ENCODE assay signal across 9 mouse cellular contexts in the genomic region with DNA sequence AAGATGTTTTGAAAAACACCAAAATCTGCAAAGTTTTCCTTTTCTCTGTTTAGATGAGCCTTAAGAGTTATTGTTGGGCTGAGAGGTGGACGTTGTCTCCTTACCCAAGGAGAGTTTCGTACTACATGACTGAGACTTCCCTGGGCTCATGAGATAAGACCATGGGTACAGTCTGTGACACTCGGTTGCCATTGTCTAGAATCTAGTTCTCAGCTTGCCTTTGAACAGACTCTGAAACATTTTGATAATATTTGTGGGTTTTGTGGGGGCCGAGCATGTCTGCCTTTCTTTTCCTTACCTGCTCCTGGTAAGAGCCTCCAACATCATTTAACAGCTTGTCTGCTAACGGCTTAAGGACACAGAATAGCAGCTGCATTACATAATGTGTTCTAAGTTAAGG.
DNase-seq lines count a peak whose midpoint lies in the region; ATAC-seq and TF ChIP-seq lines count a peak whose summit lies in the region.
"Had no signal": no experiment of that assay in that cellular context is flagged by ENCODE, and none has a peak within 500 bp of the region (broad histone marks: within the 10 kb centered on the region; RNA-seq: fewer than 3 reads in every experiment).

No protein-coding gene starts in this region.

- 0 out of 2 replicates have a peak overlapping the region, but pooled peaks have one; percentile 34 for H3K4me2 ChIP-seq in forebrain, postnatal 0 days (ENCODE audit: low read depth)

- peak overlapping the region; percentile 10; the same call in 1 of the 2 replicates for H3K27ac ChIP-seq in left cerebral cortex, adult 2 months
- peak overlapping the region; percentile 95 for H3K27ac ChIP-seq in MEL (ENCODE audit: control insufficient read depth, low read depth, low read length)
- peak overlapping the region; percentile 50; the same call in 1 of the 2 replicates for H3K27ac ChIP-seq in forebrain, postnatal 0 days (ENCODE audit: low read depth, low read length)
- no peak overlapping the region for H3K27ac ChIP-seq in thymus, adult 2 months (ENCODE audit: control insufficient read depth, insufficient read depth, low read length)

- intact Hi-C loops in left cerebral cortex, adult 2 months (cut with DNase I), result no loop called here
- intact Hi-C loops in left cerebral cortex, postnatal 10 days (cut with DNase I), result no loop called here

- H3K4me3 ChIP-seq in left cerebral cortex, adult 2 months, result no peak overlapping the region
- H3K4me3 ChIP-seq in MEL (ENCODE audit: control insufficient read depth in 1 of 2, insufficient read depth in 1 of 2, low read depth in 2 of 2, low read length in 2 of 2), result peak overlapping the region; percentile 30 to 44
- H3K4me3 ChIP-seq in forebrain, postnatal 0 days (ENCODE audit: low read depth, low read length), result no peak overlapping the region
- H3K4me3 ChIP-seq in thymus, adult 2 months (ENCODE audit: control insufficient read depth, insufficient read depth, low read length), result no peak overlapping the region

- TF ChIP-seq CTCF in left cerebral cortex, adult 2 months (IDR thresholded peaks at IDR 0.05), result no peak
- TF ChIP-seq CTCF in MEL (IDR thresholded peaks at IDR 0.05 in 2 of 3, conservative IDR thresholded peaks at IDR 0.05 in 1 of 3; ENCODE audit: control insufficient read depth in 1 of 3, insufficient read depth in 1 of 3, low read depth in 2 of 3, low read length in 3 of 3, poor library complexity in 1 of 3, severe bottlenecking in 1 of 3), result no peak
- no peak for TF ChIP-seq CTCF in forebrain, postnatal 0 days (IDR thresholded peaks at IDR 0.05; ENCODE audit: low read depth)
- TF ChIP-seq CTCF in thymus, adult 2 months (IDR thresholded peaks at IDR 0.05; ENCODE audit: borderline replicate concordance, control insufficient read depth, extremely low read depth, insufficient read depth, low read length, poor library complexity), result no peak

- peaks cover 42% of the 10 kb centered on the region for H3K79me2 ChIP-seq in MEL (ENCODE audit: control insufficient read depth, insufficient read depth, low read length, poor library complexity)

- 60% methylated on average over 5 of the region's 5 CpGs for WGBS in forebrain, postnatal 0 days
- WGBS in thymus, adult 2 months, result 89% methylated on average over 5 of the region's 5 CpGs

- H3K36me3 ChIP-seq in MEL (ENCODE audit: control insufficient read depth in 1 of 2, insufficient read depth in 2 of 2, low read length in 2 of 2), result peaks cover 0 to 70% of the 10 kb centered on the region in 2 experiments; a peak in 2 of 4 replicates
- H3K36me3 ChIP-seq in forebrain, postnatal 0 days (ENCODE audit: insufficient read depth), result no peaks in the 10 kb centered on the region
- no peaks in the 10 kb centered on the region for H3K36me3 ChIP-seq in thymus, adult 2 months (ENCODE audit: control insufficient read depth, insufficient read depth, low read length)

- H3K9me3 ChIP-seq in MEL (replicated peaks; ENCODE audit: insufficient read depth, low read length), result no peaks in the 10 kb centered on the region
- H3K9me3 ChIP-seq in forebrain, postnatal 0 days (ENCODE audit: low read length), result no peaks in the 10 kb centered on the region

- TF ChIP-seq RAD21 in MEL (IDR thresholded peaks at IDR 0.05; ENCODE audit: low read depth, low read length), result no peak

- 0 out of 2 replicates have a peak, but pooled peaks have one; percentile 27 for ATAC-seq in frontal cortex, adult (ENCODE audit: low TSS enrichment)
- no peak for ATAC-seq in forebrain, postnatal 0 days

- no peak for DNase-seq in frontal cortex, postnatal 25 days (ENCODE audit: low spot score in 2 of 2)
- DNase-seq in left cerebral cortex, adult 2 months (ENCODE audit: extremely low spot score in 1 of 2, low spot score in 2 of 2), result no peak
- DNase-seq in left cerebral cortex, postnatal 10 days (ENCODE audit: extremely low spot score in 1 of 2, low spot score in 2 of 2), result no peak
- DNase-seq in MEL (ENCODE audit: low read depth, low spot score), result peak; percentile 91
- no peak for DNase-seq in forebrain, postnatal 0 days
- DNase-seq in T-cell, adult 2 months (ENCODE audit: low spot score), result no peak
- no peak for DNase-seq in thymus, adult 2 months
- DNase-seq: B cell, adult 2 months had no signal

- H3K27me3 ChIP-seq in MEL (ENCODE audit: control insufficient read depth in 1 of 2, insufficient read depth in 2 of 2, low read length in 2 of 2), result no peaks in the 10 kb centered on the region
- no peaks in the 10 kb centered on the region for H3K27me3 ChIP-seq in forebrain, postnatal 0 days (ENCODE audit: insufficient read depth, low read length)
- no peaks in the 10 kb centered on the region for H3K27me3 ChIP-seq in thymus, adult 2 months (ENCODE audit: control insufficient read depth, insufficient read depth, low read length)

- H3K9ac ChIP-seq in MEL (ENCODE audit: control insufficient read depth, low read depth, low read length, poor library complexity, severe bottlenecking), result peak overlapping the region; percentile 61
- H3K9ac ChIP-seq in forebrain, postnatal 0 days, result 0 out of 2 replicates have a peak overlapping the region, but pooled peaks have one; percentile 3

- peak; percentile 82 to 92 for TF ChIP-seq EP300 in MEL (IDR thresholded peaks at IDR 0.05; ENCODE audit: low read depth in 1 of 2, low read length in 2 of 2)

- peaks cover 42 to 49% of the 10 kb centered on the region in 2 experiments for H3K4me1 ChIP-seq in MEL (ENCODE audit: control insufficient read depth in 1 of 2, insufficient read depth in 2 of 2, low read length in 2 of 2)
- H3K4me1 ChIP-seq in forebrain, postnatal 0 days (ENCODE audit: insufficient read depth), result peaks cover 20% of the 10 kb centered on the region
- H3K4me1 ChIP-seq in thymus, adult 2 months (replicated peaks; ENCODE audit: control insufficient read depth, insufficient read depth, low read length), result peaks cover 9% of the 10 kb centered on the region

- no peak for TF ChIP-seq POLR2A in MEL (IDR thresholded peaks at IDR 0.05; ENCODE audit: control insufficient read depth in 1 of 2, insufficient read depth in 1 of 2, low read depth in 1 of 2, low read length in 2 of 2, poor library complexity in 1 of 2)
- TF ChIP-seq POLR2A in thymus, adult 2 months (IDR thresholded peaks at IDR 0.05; ENCODE audit: control insufficient read depth, extremely low read depth, insufficient read depth, low read length, poor library complexity), result no peak

TF ChIP-seq in MEL, 35 proteins besides CTCF, POLR2A, EP300 and RAD21:
- TF ChIP-seq GATA1 (IDR thresholded peaks at IDR 0.05; ENCODE audit: low read depth, low read length) (peak; percentile 92), MEF2A (IDR thresholded peaks at IDR 0.05; ENCODE audit: extremely low read depth, insufficient replicate concordance, low read depth, low read length, poor library complexity, severe bottlenecking) (no peak), MXI1 (IDR thresholded peaks at IDR 0.05; ENCODE audit: low read depth, low read length) (peak; percentile 41; the same call in 1 of the 2 replicates), HCFC1 (IDR thresholded peaks at IDR 0.05; ENCODE audit: low read depth, low read length) (no peak), TCF12 (IDR thresholded peaks at IDR 0.05; ENCODE audit: low read depth, low read length) (peak; percentile 92), BHLHE40 (IDR thresholded peaks at IDR 0.05; ENCODE audit: borderline replicate concordance, low read depth, low read length) (peak; percentile 4; the same call in 1 of the 2 replicates), RCOR1 (IDR thresholded peaks at IDR 0.05; ENCODE audit: low read depth, low read length) (peak; percentile 82), ZMIZ1 (IDR thresholded peaks at IDR 0.05; ENCODE audit: low read depth, low read length) (no peak), MAZ (IDR thresholded peaks at IDR 0.05; ENCODE audit: low read depth, low read length) (0 out of 2 replicates have a peak, but pooled peaks have one; percentile 20), POLR2AphosphoS2 (IDR thresholded peaks at IDR 0.05; ENCODE audit: low read length) (no peak), MYB (IDR thresholded peaks at IDR 0.05; ENCODE audit: low read depth, low read length) (peak; percentile 26; the same call in 1 of the 2 replicates), SIN3A (IDR thresholded peaks at IDR 0.05; ENCODE audit: low read length) (peak; percentile 78), MAFK (IDR thresholded peaks at IDR 0.05; ENCODE audit: borderline replicate concordance, low read depth, low read length) (no peak), USF1 (IDR thresholded peaks at IDR 0.05; ENCODE audit: low read depth, low read length) (no peak), UBTF (IDR thresholded peaks at IDR 0.05; ENCODE audit: borderline replicate concordance, insufficient read depth, low read depth, low read length) (0 out of 2 replicates have a peak, but pooled peaks have one; percentile 70), E2F4 (IDR thresholded peaks at IDR 0.05; ENCODE audit: borderline replicate concordance, low read depth, low read length) (no peak), ETS1 (IDR thresholded peaks at IDR 0.05; ENCODE audit: low read depth, low read length) (peak; percentile 87; the same call in 1 of the 2 replicates), TBP (IDR thresholded peaks at IDR 0.05; ENCODE audit: low read depth, low read length) (peak; percentile 87), NRF1 (IDR thresholded peaks at IDR 0.05; ENCODE audit: insufficient read depth, low read depth, low read length, poor library complexity, severe bottlenecking) (no peak), TAL1 (IDR thresholded peaks at IDR 0.05; ENCODE audit: low read length) (peak; percentile 97)

Comparison
In these comparisons a context has a peak if more than half of its experiments do, and no peak if none do; other contexts are left out.
1. H3K4me3 ChIP-seq: peak in MEL (2 of 2); none in left cerebral cortex, adult 2 months (single experiment), forebrain, postnatal 0 days (single experiment) and thymus, adult 2 months (single experiment).